Mouse (Mus musculus) liver, postnatal 0 days (tissue): ENCODE measurements around the gene Slc35f2. TPM values are rescaled to one million over a fixed set of nuclear protein-coding genes. Genes with fewer than 3 reads are reported as not detected.

Experiments
- ATAC-seq: fragments of 200-750 bp; cut with Nextera tagmentation; 2 replicates; pipeline ENCODE4 v1.8.0; 2017; ENCODE audit warnings: mild to moderate bottlenecking, moderate library complexity
- DNase-seq: peaks from one replicate; pipeline ENCODE4 v3.0.0-alpha.2; 2016
- H3K27ac ChIP-seq: fragments of 300-500 bp; sonication (generic); 2 replicates; pipeline ENCODE4 v1.5.1; 2014; ENCODE audit warnings: antibody characterized with exemption, moderate library complexity, mild to moderate bottlenecking, low read depth
- H3K27me3 ChIP-seq: fragments of 300-500 bp; sonication (generic); 2 replicates; pipeline ENCODE4 v1.6.1; 2014; ENCODE audit warnings: low read length, control low read depth, mixed read lengths; ENCODE audit not compliant: insufficient read depth
- H3K36me3 ChIP-seq: fragments of 300-500 bp; sonication (generic); replicated peaks from 2 replicates; pipeline ENCODE4 v1.6.1; 2014; ENCODE audit warnings: mild to moderate bottlenecking, control low read depth, low read length, moderate library complexity, mixed read lengths; ENCODE audit not compliant: insufficient read depth
- H3K4me1 ChIP-seq: fragments of 300-500 bp; sonication (generic); 2 replicates; pipeline ENCODE4 v1.6.1; 2014; ENCODE audit warnings: antibody characterized with exemption, mild to moderate bottlenecking, control low read depth; ENCODE audit not compliant: insufficient read depth
- H3K4me2 ChIP-seq: fragments of 300-500 bp; sonication (generic); 2 replicates; pipeline ENCODE4 v1.6.1; 2014; ENCODE audit warnings: low read depth, mild to moderate bottlenecking, low read length, moderate library complexity, mixed read lengths
- H3K4me3 ChIP-seq: fragments of 300-500 bp; sonication (generic); 2 replicates; pipeline ENCODE4 v1.5.1; 2014; ENCODE audit warnings: low read depth, low read length
- H3K9ac ChIP-seq: fragments of 300-500 bp; sonication (generic); replicated peaks from 2 replicates; pipeline ENCODE4 v1.6.1; 2014; ENCODE audit warnings: mild to moderate bottlenecking, moderate library complexity
- H3K9me3 ChIP-seq: fragments of 300-500 bp; sonication (generic); 2 replicates; pipeline ENCODE4 v1.6.1; 2016; ENCODE audit warnings: mild to moderate bottlenecking, control low read depth, low read length, mixed read lengths
- CTCF ChIP-seq: sonication (generic); IDR thresholded peaks from 2 replicates; pipeline ENCODE4 v1.5.1; 2016; ENCODE audit warnings: antibody characterized with exemption, low read depth
- EP300 ChIP-seq: IDR thresholded peaks from 2 replicates; pipeline ENCODE4 v1.6.1; 2016; ENCODE audit warnings: antibody characterized with exemption, low read depth, mild to moderate bottlenecking
- WGBS: fragments of 180-500 bp; shearing (Covaris S2); extraction: QIAGEN DNeasy Blood & Tissue Kit; methylation state at CpG from one replicate; pipeline ENCODE4 v1.1.7; 2014; ENCODE audit not compliant: insufficient replicate concordance; 5-methylcytosine and 5-hydroxymethylcytosine counted together
- polyA plus RNA-seq: library from polyadenylated mRNA; unstranded; fragments of >200 nt; fragmentation: Nextera tagmentation; extraction: Ambion mirVana; gene quantifications from 2 replicates; pipeline ENCODE4 v1.2.1, GENCODE M21; 2015

Gene Slc35f2
- polyA plus RNA-seq, 1 experiment from 2014 or later = 0.22 TPM

DNA sequence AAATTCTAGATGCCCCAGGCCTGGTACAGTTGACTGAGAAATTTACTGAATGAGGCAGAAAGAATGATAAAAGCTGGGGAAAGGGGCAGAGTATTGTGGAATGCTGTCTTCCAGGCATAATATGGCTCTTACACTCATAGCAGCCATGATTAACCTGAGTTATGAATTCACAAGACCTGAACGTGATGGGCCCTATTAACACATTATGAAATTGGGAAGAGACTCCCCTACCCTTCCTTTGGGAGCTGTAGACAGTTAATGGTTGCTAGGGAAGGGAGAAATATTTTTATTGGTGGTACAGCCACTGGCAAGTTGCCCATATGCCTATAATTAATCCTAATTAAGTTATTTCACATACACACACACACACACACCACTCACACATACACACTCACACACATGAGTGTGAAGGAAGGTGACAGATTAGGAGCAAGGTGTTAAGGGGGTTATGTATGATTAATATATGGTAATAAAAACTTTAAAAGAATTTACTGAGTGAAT lies 22.5 kb downstream of the Slc35f2 start:
- WGBS = 74% methylated on average over 1 of the region's 1 CpGs
- Histone ChIP-seq H3K27ac (no peak overlapping the region), H3K27me3 (no peaks in the 10 kb centered on the region), H3K9ac (no peak overlapping the region), H3K4me2 (no peak overlapping the region), H3K36me3 (no peaks in the 10 kb centered on the region), H3K4me3 (no peak overlapping the region), H3K9me3 (no peaks in the 10 kb centered on the region), H3K4me1 (no peaks in the 10 kb centered on the region)
- DNase-seq (no peak), ATAC-seq (no peak)
- TF ChIP-seq CTCF (no peak), EP300 (no peak)

DNA sequence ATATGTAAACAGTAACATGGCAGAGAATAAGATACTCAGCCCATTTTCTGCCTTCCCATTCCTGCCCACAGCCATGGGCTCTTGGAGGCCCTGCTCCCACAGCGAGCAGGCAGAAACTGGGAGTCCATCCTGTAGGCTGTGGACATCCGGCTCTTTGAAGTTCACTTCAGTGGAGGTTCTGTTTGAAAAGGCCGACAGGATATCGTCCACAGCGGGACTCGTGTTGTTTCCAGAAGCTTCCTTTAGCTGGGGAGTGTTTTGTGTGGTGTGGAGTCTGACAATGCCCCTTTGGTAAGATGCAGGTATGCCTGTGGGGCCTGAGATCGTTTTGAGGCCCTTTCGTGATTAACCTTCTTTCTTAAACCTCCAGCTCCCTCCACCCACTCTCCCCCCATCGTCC lies 23.2 kb downstream of the Slc35f2 start:
- no peak for TF ChIP-seq EP300
- TF ChIP-seq CTCF = no peak
- ATAC-seq (no peak), DNase-seq (no peak)
- H3K27me3 ChIP-seq = no peaks in the 10 kb centered on the region
- no peaks in the 10 kb centered on the region for H3K36me3 ChIP-seq
- no peak overlapping the region for H3K4me3 ChIP-seq
- H3K9me3 ChIP-seq = no peaks in the 10 kb centered on the region
- WGBS = 52% methylated on average over 9 of the region's 9 CpGs
- H3K9ac ChIP-seq = no peak overlapping the region
- H3K27ac ChIP-seq = no peak overlapping the region
- no peaks in the 10 kb centered on the region for H3K4me1 ChIP-seq
- H3K4me2 ChIP-seq = no peak overlapping the region

DNA sequence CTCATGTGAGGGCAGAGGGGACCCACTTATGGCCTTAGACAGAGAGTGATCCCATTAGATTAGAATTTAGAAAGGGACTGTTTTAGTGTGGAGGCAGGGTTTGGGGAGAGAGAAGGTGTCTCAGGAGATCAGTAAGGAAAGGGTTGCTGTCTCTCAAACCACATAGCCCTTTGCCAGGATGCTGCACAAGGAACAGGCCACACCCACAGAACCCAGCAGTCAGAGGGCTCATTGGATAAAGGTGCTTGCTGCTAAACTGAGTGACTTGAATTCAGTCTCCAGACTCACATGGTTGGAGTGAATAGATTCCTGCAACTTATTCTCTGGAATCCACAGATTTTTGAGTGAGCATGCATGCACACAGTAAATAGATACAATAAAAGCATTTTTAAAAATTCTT lies 24.0 kb downstream of the Slc35f2 start:
- TF ChIP-seq CTCF (no peak), EP300 (no peak)
- Histone ChIP-seq H3K4me3 (no peak overlapping the region), H3K9ac (no peak overlapping the region), H3K4me2 (no peak overlapping the region), H3K27ac (no peak overlapping the region), H3K36me3 (no peaks in the 10 kb centered on the region), H3K9me3 (no peaks in the 10 kb centered on the region), H3K27me3 (no peaks in the 10 kb centered on the region), H3K4me1 (no peaks in the 10 kb centered on the region)
- no peak for DNase-seq
- ATAC-seq = no peak

DNA sequence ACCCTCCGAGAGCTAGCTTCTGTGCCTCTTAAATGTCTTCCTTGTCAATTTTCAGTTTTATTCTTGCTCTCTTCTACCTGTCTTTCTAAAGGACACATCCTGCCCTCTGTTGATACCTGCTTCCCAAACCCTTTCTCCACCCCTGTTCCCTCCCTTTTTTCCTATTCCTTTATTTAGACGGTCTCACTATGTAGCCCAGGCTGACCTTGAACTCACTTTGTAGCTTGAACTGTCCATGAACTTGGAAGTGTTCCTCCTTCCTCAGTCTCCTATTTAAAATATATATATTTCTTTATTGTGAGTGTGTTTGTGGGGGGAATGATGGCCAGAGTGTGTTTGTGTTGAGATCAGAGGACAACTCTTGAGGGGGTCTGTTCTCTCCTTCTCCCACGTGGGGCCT lies 25.0 kb downstream of the Slc35f2 start:
- Histone ChIP-seq H3K4me1 (no peaks in the 10 kb centered on the region), H3K4me3 (no peak overlapping the region), H3K27ac (no peak overlapping the region), H3K4me2 (no peak overlapping the region), H3K27me3 (no peaks in the 10 kb centered on the region), H3K9ac (no peak overlapping the region), H3K36me3 (no peaks in the 10 kb centered on the region), H3K9me3 (no peaks in the 10 kb centered on the region)
- DNase-seq (no peak), ATAC-seq (no peak)
- WGBS = 73% methylated on average over 3 of the region's 3 CpGs
- no peak for TF ChIP-seq EP300
- TF ChIP-seq CTCF = no peak

DNA sequence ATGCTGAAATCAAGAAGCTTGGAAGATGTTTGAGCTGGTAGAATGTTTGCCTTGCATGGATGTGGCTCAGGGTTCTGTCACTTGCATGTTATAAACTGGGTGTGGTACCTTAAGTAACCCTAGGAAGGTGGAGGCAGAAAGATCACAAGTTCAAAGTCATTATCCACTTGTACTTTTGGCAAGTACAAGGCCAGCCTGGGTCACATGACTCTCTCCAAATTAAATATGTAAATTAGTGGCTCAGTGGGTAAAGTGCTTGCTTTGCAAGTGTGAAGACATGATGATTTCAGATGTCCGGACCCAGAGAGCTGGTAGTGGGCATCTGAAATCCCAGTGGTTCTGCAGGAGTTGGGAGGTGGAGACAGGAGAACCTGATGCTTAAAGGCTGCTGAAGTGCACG lies 25.8 kb downstream of the Slc35f2 start:
- no peak for TF ChIP-seq CTCF
- no peak for TF ChIP-seq EP300
- no peak for ATAC-seq
- Histone ChIP-seq H3K9ac (no peak overlapping the region), H3K27me3 (no peaks in the 10 kb centered on the region), H3K9me3 (no peaks in the 10 kb centered on the region), H3K4me1 (no peaks in the 10 kb centered on the region), H3K27ac (no peak overlapping the region), H3K4me3 (no peak overlapping the region), H3K4me2 (no peak overlapping the region), H3K36me3 (no peaks in the 10 kb centered on the region)
- WGBS = 75% methylated on average over 2 of the region's 2 CpGs
- no peak for DNase-seq

DNA sequence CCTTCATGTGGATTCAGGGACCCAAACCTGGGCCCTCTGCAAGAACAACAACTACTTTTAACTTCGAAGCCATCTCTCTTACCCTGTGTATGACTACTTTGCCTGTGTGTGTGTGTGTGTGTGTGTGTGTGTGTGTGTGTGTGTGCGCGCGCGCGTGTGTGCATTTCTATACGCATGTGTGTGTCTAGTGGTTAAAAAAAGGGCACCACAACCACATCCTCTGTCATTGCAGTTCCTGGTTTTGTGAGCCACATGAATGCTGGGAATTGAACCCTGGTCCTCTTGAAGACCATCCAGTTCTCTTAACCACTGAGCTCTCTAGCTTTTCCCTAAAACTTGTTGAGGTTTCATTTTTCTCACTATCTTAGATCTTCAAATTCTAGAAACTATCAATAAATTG lies 31.6 kb downstream of the Slc35f2 start:
- H3K27me3 ChIP-seq = no peaks in the 10 kb centered on the region
- no peaks in the 10 kb centered on the region for H3K9me3 ChIP-seq
- no peak overlapping the region for H3K4me2 ChIP-seq
- no peaks in the 10 kb centered on the region for H3K36me3 ChIP-seq
- H3K4me1 ChIP-seq = no peaks in the 10 kb centered on the region
- H3K4me3 ChIP-seq = no peak overlapping the region
- H3K9ac ChIP-seq = no peak overlapping the region
- H3K27ac ChIP-seq = no peak overlapping the region
- no peak for ATAC-seq
- 84% methylated on average over 7 of the region's 7 CpGs for WGBS
- TF ChIP-seq EP300 (no peak), CTCF (no peak)
- no peak for DNase-seq

DNA sequence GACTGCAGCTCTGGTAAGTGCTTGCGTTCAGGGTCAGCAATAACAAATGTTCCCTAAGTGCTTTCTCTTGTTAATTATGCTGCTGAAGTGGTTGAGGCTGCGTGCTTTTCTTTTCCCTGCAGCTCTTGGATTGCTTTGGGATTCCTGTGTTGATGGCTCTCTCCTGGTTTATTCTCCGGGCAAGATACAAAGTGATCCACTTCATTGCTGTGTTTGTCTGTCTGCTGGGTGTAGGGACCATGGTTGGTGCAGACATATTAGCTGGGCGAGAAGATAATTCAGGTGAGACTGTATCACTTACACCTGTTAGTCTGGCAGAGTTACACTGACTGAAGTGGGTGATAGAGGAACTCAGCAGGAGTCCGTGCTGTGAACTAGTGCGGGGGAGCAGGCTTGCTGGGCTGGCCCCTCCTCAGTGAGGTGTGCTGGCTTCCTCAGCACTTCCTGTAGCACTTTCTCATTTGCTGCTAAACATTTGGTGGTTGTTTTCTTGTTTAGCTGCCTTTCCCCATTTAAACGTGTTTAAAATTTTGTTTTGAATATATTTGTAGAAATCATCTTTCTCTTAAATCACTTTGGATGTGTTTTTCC lies 35.3 kb downstream of the Slc35f2 start:
- WGBS = 30% methylated on average over 7 of the region's 7 CpGs
- no peak for ATAC-seq
- H3K36me3 ChIP-seq = no peaks in the 10 kb centered on the region
- DNase-seq = no peak
- no peak overlapping the region for H3K4me3 ChIP-seq
- no peak for TF ChIP-seq EP300
- TF ChIP-seq CTCF = no peak
- H3K4me2 ChIP-seq = no peak overlapping the region
- no peaks in the 10 kb centered on the region for H3K4me1 ChIP-seq
- no peaks in the 10 kb centered on the region for H3K27me3 ChIP-seq
- no peak overlapping the region for H3K9ac ChIP-seq
- no peak overlapping the region for H3K27ac ChIP-seq
- no peaks in the 10 kb centered on the region for H3K9me3 ChIP-seq
